Mouse (Mus musculus) cortical plate, adult 2 months (tissue): ENCODE results near the gene Saysd1.

Experiments used
- CTCF ChIP-seq: fragments of 200-500 bp; IDR thresholded peaks from 2 replicates; pipeline ENCODE4 v1.5.1; 2011; ENCODE audit warnings: mild to moderate bottlenecking, control low read depth, low read length; ENCODE audit not compliant: insufficient read depth; ENCODE audit errors: extremely low read depth
- POLR2A ChIP-seq: fragments of 200-500 bp; IDR thresholded peaks from 2 replicates; pipeline ENCODE4 v1.6.1; 2011; ENCODE audit warnings: mild to moderate bottlenecking, low read length, control low read depth; ENCODE audit not compliant: insufficient read depth; ENCODE audit errors: extremely low read depth

GRCm38 (mm10) chr14:20120012-20120411 is 18.3 kb downstream of the Saysd1 start:
- TF ChIP-seq POLR2A (no peak), CTCF (no peak)
